Mouse (Mus musculus) stomach, embryonic 14.5 days (tissue): ENCODE data around the gene Rnf186. TPM values are rescaled to one million over a fixed set of nuclear protein-coding genes. Genes with fewer than 3 reads are reported as not detected.

Source experiments
- ATAC-seq: fragments of 200-750 bp; cut with Nextera tagmentation; 2 replicates; pipeline ENCODE4 v1.8.0; 2017; ENCODE audit warnings: low read depth, moderate TSS enrichment; ENCODE audit not compliant: insufficient number of reproducible peaks, insufficient read depth, low FRiP score
- H3K27ac ChIP-seq: fragments of 300-500 bp; sonication (generic); 2 replicates; pipeline ENCODE4 v1.5.1; 2014; ENCODE audit warnings: mild to moderate bottlenecking, low read length, moderate library complexity, mixed read lengths
- H3K27me3 ChIP-seq: fragments of 300-500 bp; sonication (generic); 2 replicates; pipeline ENCODE4 v1.6.1; 2014; ENCODE audit warnings: low read length, control low read depth, mixed read lengths; ENCODE audit not compliant: control insufficient read depth, insufficient read depth
- H3K36me3 ChIP-seq: fragments of 300-500 bp; sonication (generic); 2 replicates; pipeline ENCODE4 v1.6.1; 2014; ENCODE audit warnings: mild to moderate bottlenecking, control low read depth, low read length, moderate library complexity, mixed read lengths; ENCODE audit not compliant: control insufficient read depth, insufficient read depth
- H3K4me1 ChIP-seq: fragments of 300-500 bp; sonication (generic); 2 replicates; pipeline ENCODE4 v1.6.1; 2014; ENCODE audit warnings: low read length, control low read depth, mixed read lengths; ENCODE audit not compliant: control insufficient read depth, insufficient read depth
- H3K4me2 ChIP-seq: fragments of 300-500 bp; sonication (generic); replicated peaks from 2 replicates; pipeline ENCODE4 v1.6.1; 2014; ENCODE audit warnings: low read depth, low read length, control low read depth
- H3K4me3 ChIP-seq: fragments of 300-500 bp; sonication (generic); 2 replicates; pipeline ENCODE4 v1.5.1; 2014; ENCODE audit warnings: low read depth, low read length, control low read depth
- H3K9ac ChIP-seq: fragments of 300-500 bp; sonication (generic); replicated peaks from 2 replicates; pipeline ENCODE4 v1.6.1; 2014; ENCODE audit warnings: low read depth, mild to moderate bottlenecking, control low read depth, low read length, moderate library complexity, mixed read lengths
- H3K9me3 ChIP-seq: fragments of 300-500 bp; sonication (generic); 2 replicates; pipeline ENCODE4 v1.6.1; 2016; ENCODE audit warnings: low read depth, low read length, control low read depth; ENCODE audit not compliant: control insufficient read depth
- WGBS: fragments of 180-500 bp; shearing (Covaris S2); extraction: QIAGEN DNeasy Blood & Tissue Kit; methylation state at CpG from one replicate; pipeline ENCODE4 v1.1.7; 2014; 5-methylcytosine and 5-hydroxymethylcytosine counted together
- polyA plus RNA-seq: library from polyadenylated mRNA; unstranded; fragments of >200 nt; fragmentation: Nextera tagmentation; extraction: Ambion mirVana; gene quantifications from 2 replicates; pipeline ENCODE4 v1.2.1, GENCODE M21; 2014

The Rnf186 gene
- polyA plus RNA-seq, 1 experiment from 2014 or later: 14.2 TPM

GRCm38 (mm10) chr4:139007981-139008536, 41.1 kb downstream of the Rnf186 start:
- H3K36me3 ChIP-seq: no peaks in the 10 kb centered on the region
- H3K9me3 ChIP-seq: no peaks in the 10 kb centered on the region
- 22% methylated on average over 6 of the region's 6 CpGs for WGBS
- no peaks in the 10 kb centered on the region for H3K4me1 ChIP-seq
- H3K4me2 ChIP-seq: no peak overlapping the region
- H3K9ac ChIP-seq: no peak overlapping the region
- H3K27me3 ChIP-seq: no peaks in the 10 kb centered on the region
- peak; percentile 55; the same call in 1 of the 2 replicates for ATAC-seq
- H3K4me3 ChIP-seq: no peak overlapping the region
- H3K27ac ChIP-seq: no peak overlapping the region

DNA sequence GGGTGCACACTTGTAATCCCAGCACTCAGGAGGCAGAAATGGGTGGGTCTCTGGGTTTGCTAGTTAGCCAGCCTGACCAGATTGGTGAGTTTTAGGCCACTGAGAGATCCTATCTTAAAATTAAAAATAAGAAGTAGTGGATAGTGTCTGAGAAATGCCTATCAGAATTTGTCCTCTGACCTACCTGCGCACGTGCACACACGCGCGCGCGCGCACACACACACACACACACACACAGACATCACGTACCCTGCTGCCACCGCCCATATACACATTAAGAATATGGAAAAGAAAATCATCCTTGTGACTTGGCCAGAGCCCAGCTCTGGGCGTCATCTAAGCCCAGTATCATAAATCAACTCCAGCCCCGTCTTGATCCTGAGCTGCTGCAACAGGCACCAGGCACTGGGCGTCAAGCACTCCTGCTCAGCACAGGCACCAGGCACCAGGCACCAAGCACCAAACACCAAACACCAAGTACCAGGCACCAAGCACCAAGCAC, 44.3 kb downstream of the Rnf186 start:
- ATAC-seq: no peak
- Histone ChIP-seq H3K4me2 (no peak overlapping the region), H3K4me1 (no peaks in the 10 kb centered on the region), H3K27ac (no peak overlapping the region), H3K9me3 (no peaks in the 10 kb centered on the region; the same call in 1 of the 2 replicates), H3K9ac (no peak overlapping the region), H3K36me3 (no peaks in the 10 kb centered on the region), H3K27me3 (no peaks in the 10 kb centered on the region), H3K4me3 (no peak overlapping the region)
- 70% methylated on average over 13 of the region's 13 CpGs for WGBS

- H3K36me3 ChIP-seq: no peaks in the 10 kb centered on the region
- H3K4me2 ChIP-seq: no peak overlapping the region
- no peaks in the 10 kb centered on the region; the same call in 1 of the 2 replicates for H3K9me3 ChIP-seq
- no peak overlapping the region for H3K9ac ChIP-seq
- no peak overlapping the region for H3K4me3 ChIP-seq
- no peak for ATAC-seq
- H3K4me1 ChIP-seq: no peaks in the 10 kb centered on the region
- no peaks in the 10 kb centered on the region for H3K27me3 ChIP-seq
- 84% methylated on average over 11 of the region's 11 CpGs for WGBS
- H3K27ac ChIP-seq: no peak overlapping the region
Measured at GRCm38 (mm10) chr4:139013281-139013680, 46.4 kb downstream of the Rnf186 start.

DNA sequence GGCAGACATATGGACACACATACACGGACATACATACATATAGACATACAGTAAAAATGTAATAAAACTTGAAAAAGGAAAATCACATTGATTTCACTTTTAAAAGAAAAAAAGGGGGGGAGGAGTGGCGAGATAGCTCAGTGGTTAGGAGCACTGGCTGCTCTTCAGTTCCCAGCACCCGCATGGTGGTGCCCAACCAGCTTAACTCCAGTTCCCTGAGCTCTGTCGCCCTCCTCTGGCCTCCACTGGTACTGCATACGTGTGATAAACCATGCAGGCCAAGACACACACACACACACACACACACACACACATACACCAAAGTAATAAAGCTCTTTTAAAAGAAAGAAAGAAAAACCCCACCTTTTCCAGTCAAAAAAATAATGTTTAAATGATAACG, 47.9 kb downstream of the Rnf186 start:
- 83% methylated on average over 6 of the region's 6 CpGs for WGBS
- Histone ChIP-seq H3K4me2 (no peak overlapping the region), H3K36me3 (no peaks in the 10 kb centered on the region), H3K4me3 (no peak overlapping the region), H3K9me3 (no peaks in the 10 kb centered on the region; the same call in 1 of the 2 replicates), H3K27ac (no peak overlapping the region), H3K27me3 (no peaks in the 10 kb centered on the region), H3K4me1 (no peaks in the 10 kb centered on the region), H3K9ac (no peak overlapping the region)
- ATAC-seq: no peak

Other genes starting within 250 kb of the Rnf186 start
- gene Pla2g2c, start 242.3 kb upstream of the Rnf186 start, polyA plus RNA-seq: 0.14 TPM in 1 of 2 replicates, not detected in the other
- gene Ubxn10, start 229.9 kb upstream of the Rnf186 start, polyA plus RNA-seq: 0.97 and 1.3 TPM in 2 replicates
- 0.16 and 0.29 TPM in 2 replicates for gene Pla2g2f, start 209.5 kb upstream of the Rnf186 start, polyA plus RNA-seq
- 0.13 and 0.35 TPM in 2 replicates for gene Pla2g2d, start 191.4 kb upstream of the Rnf186 start, polyA plus RNA-seq
- 0.17 and 0.32 TPM in 2 replicates for gene Pla2g5, start 103.6 kb upstream of the Rnf186 start, polyA plus RNA-seq
- gene Gm13030, start 93.1 kb upstream of the Rnf186 start, polyA plus RNA-seq: not detected in 2 replicates
- not detected in 2 replicates for gene Pla2g2e, start 89.2 kb upstream of the Rnf186 start, polyA plus RNA-seq
- gene Otud3, start 53.2 kb upstream of the Rnf186 start, polyA plus RNA-seq: 3.0 and 3.2 TPM in 2 replicates
- gene Tmco4, start 5.8 kb downstream of the Rnf186 start, polyA plus RNA-seq: 6.6 and 6.8 TPM in 2 replicates
- not detected in 2 replicates for gene Htr6, start 108.5 kb downstream of the Rnf186 start, polyA plus RNA-seq
- gene Nbl1, start 125.9 kb downstream of the Rnf186 start, polyA plus RNA-seq: 42.9 and 49.7 TPM in 2 replicates
- 477 and 482 TPM in 2 replicates for gene Minos1, start 164.0 kb downstream of the Rnf186 start, polyA plus RNA-seq
- 280 and 301 TPM in 2 replicates for gene Capzb, start 225.8 kb downstream of the Rnf186 start, polyA plus RNA-seq